Mouse (Mus musculus) olfactory bulb, adult 2 months (tissue): ENCODE results near the gene Vav3.

Experiments used
- CTCF ChIP-seq: fragments of 200-500 bp; IDR thresholded peaks from 2 replicates; pipeline ENCODE4 v1.5.1; 2012; ENCODE audit warnings: low read depth, mild to moderate bottlenecking, low read length, moderate library complexity; ENCODE audit not compliant: insufficient read depth
- POLR2A ChIP-seq: fragments of 200-500 bp; IDR thresholded peaks from 2 replicates; pipeline ENCODE4 v1.6.1; 2012; ENCODE audit warnings: mild to moderate bottlenecking, low read depth, low read length, moderate library complexity; ENCODE audit not compliant: insufficient read depth

DNA sequence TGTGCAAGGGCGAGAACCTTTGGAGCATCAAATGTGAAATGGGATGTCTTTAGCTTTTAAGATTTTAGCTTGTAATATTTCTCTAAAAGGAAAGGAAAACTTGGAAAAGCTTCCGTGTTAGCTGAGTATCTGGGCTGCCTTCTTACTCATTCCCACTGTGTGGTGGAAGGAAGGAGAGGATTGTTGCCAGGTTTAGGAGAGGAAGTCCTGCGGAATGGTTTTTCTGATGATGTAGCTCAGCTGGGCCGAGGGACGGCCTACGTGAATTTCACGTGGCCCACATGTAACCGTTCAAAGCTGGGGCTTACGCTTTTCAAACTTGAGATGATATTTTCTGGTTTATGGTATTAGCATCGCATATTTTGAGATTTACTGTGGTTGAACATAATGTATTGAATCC lies 48.3 kb downstream of the Vav3 start:
- no peak for TF ChIP-seq POLR2A
- no peak for TF ChIP-seq CTCF
